Comparison of ENCODE assay signal across 13 mouse cellular contexts in genomic region chr1:179715289-179715688, GRCm38 (mm10). TPM values are rescaled to one million over a fixed set of nuclear protein-coding genes. Genes with fewer than 3 reads are reported as not detected.
"Had no signal": no experiment of that assay in that cellular context is flagged by ENCODE, and none has a peak within 500 bp of the region (broad histone marks: within the 10 kb centered on the region; RNA-seq: fewer than 3 reads in every experiment).

No protein-coding gene starts in this region.

RNA-seq across cellular contexts. Expression of gene Kif28, which starts 29.8 kb away (rescaled TPM):
- total RNA-seq: megakaryocyte, adult 5-6 weeks; megakaryocyte-erythroid progenitor cell, adult 5-6 weeks had no signal
- polyA plus RNA-seq: lung, embryonic 14.5 days; lung, embryonic 16.5 days; midbrain, embryonic 12.5 days; midbrain, embryonic 14.5 days; midbrain, embryonic 16.5 days; neural tube, embryonic 11.5 days; neural tube, embryonic 13.5 days; neural tube, embryonic 15.5 days; small intestine, adult 2 months; stomach, embryonic 14.5 days; thymus, postnatal 0 days had no signal
